Mouse (Mus musculus) B cell, adult 2 months (primary cell): ENCODE results near the gene Angptl6.
A peak's percentile ranks its signal among the peaks of the same experiment; 100 is the strongest.
"Not testable (repeated sequence)": the region's sequence is repeated elsewhere in the genome, so short reads cannot be mapped to it uniquely, and the experiment has no call there.

Experiments
- DNase-seq, 2 experiments: peaks; one replicate each; pipeline ENCODE4 v3.0.0; 2022

The Angptl6 gene

DNA sequence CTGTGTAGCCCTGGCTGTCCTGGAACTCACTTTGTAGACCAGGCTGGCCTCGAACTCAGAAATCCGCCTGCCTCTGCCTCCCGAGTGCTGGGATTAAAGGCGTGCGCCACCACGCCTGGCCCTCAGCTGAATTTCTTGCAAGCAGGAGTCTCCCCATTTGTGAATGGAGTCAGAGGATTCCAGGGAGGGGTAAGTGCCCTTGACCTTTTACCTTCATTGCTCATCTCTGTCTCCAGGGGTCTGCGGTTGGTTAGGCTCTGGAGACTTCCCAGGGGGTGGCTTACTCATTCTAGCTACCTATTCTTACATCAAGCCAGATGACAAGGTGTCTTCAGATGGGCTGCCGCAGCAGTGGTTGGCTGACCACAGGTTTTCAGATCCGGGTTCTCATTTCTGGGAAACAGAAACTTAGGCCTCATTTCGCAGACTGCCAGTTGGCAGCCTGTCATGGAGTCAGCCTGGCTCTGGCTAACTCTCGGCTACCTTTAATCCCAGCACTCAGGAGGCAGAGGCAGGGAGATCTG, 44.0 kb downstream of the Angptl6 start:
- not testable (repeated sequence) for DNase-seq

DNA sequence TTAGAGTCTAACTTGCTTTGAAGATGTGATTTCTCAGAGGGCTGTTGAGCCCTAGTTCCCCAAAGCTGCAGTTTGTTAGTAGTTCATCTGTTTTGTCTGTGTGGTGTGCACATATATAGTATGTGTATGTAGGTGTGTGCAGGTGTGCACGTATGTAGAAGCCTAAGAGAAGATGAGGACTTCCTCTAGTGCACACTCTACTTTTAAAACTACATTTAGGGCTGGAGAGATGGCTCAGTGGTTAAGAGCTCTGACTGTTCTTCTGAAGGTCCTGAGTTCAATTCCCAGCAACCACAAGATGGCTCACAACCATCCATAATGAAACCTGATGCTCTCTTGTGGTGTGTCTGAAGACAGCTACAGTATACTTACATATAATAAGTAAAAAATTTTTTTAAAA, 44.6 kb downstream of the Angptl6 start:
- DNase-seq: no peak

DNA sequence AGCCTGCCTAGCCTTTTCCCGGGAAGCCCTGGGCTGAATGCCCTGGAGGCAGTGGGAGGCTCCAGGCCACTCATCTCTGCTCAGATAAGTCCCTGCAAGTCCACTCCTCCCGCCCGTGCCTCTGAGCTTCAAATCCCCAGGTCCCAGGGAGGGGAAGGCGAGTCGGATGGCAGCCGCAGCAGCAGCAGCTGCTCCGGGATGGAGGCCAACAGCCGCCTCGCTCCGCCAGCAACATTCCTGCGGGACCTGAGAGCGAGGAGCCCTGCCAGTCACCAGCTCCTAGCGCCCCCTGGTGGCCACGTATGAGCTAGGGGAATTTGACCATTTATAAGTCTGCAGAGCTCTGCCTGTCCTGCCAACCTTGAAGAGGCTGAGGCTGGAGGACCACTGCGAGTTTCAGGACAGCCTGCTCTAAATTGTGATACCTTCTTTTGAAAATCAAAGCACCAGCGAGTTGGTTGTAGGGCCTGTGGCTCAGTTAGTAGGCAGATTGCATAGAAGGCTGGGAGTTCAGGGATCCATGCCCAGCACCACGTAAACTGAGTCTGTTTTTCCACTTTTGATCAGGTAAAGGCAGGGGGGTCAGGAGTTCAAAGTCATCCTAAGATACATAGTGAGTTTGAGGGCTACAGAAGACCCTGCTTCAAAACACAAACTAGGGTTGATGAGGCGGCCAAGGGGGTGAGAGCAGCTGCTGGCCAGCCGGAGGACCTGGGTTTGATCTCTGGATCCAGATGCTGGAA, 48.5 kb downstream of the Angptl6 start:
- peak; percentile 83 to 84 for DNase-seq

DNA sequence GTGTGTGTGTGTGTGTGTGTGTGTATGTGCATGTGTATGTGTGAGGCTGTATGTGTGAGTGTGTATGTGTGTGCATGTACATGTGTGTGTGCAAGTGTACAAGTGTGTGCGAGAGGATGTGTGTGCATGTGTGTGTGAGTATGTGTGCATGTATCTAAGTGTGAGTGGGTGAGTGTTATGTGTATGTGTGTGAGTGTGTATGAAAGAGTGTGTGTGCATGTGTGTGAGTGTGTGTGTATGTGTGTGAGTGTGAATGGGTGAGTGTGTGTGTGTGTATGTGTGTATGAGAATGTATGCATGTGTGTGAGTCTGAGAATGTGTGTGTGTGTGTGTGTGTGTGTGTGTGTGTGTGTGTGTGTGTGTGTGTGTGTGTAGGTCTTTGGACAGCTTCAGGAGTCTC, 51.4 kb downstream of the Angptl6 start:
- no peak for DNase-seq

DNA sequence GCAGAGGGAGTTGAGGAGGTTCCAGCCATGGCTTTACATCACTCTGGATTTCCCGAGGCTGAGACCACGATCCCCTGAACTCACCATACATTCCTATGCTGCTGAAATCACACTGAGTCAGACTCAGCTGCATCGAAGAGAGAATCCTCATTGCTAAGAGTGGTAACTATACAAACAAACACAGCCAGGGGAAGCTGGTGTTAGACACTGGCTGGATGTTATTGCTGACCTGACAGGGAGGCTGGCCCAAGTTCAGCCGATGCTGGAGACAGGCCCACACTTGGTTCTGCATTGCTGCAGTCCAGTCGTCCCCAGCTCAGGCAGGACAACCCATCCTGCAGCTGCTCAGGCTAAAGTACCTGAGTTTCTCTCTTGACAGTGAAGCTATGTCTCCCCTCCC, 53.7 kb downstream of the Angptl6 start:
- DNase-seq: no peak
